Mouse (Mus musculus) lung, adult 2 months (tissue): Measurements from ENCODE around the gene Pitpnm3.

Experiments
- CTCF ChIP-seq: fragments of 200-500 bp; IDR thresholded peaks from 2 replicates; pipeline ENCODE4 v1.5.1; 2011; ENCODE audit warnings: mild to moderate bottlenecking, low read length, control low read depth; ENCODE audit not compliant: insufficient read depth
- POLR2A ChIP-seq: fragments of 200-500 bp; IDR thresholded peaks from 2 replicates; pipeline ENCODE4 v1.6.1; 2011; ENCODE audit warnings: low read depth, mild to moderate bottlenecking, control low read depth, low read length, borderline replicate concordance; ENCODE audit errors: extremely low read depth

- no peak for TF ChIP-seq CTCF
- TF ChIP-seq POLR2A: no peak
Observed at GRCm38 (mm10) chr11:72010940-72011722, 124.4 kb downstream of the Pitpnm3 start.
